Mouse (Mus musculus) limb, embryonic 14.5 days (tissue): Measurements from ENCODE around the gene Tmem121. TPM values are rescaled to one million over a fixed set of nuclear protein-coding genes. Genes with fewer than 3 reads are reported as not detected.

Source experiments
- ATAC-seq: fragments of 200-750 bp; cut with Nextera tagmentation; 2 replicates; pipeline ENCODE4 v1.8.0; 2017; ENCODE audit warnings: low read depth, moderate number of reproducible peaks, moderate TSS enrichment; ENCODE audit not compliant: low FRiP score
- DNase-seq: peaks from one replicate; pipeline ENCODE4 v3.0.0-alpha.2; 2015; ENCODE audit warnings: low spot score
- H3K27ac ChIP-seq: fragments of 300-500 bp; sonication (generic); replicated peaks from 2 replicates; pipeline ENCODE4 v1.5.1; 2014; ENCODE audit warnings: low read depth, mild to moderate bottlenecking, low read length, moderate library complexity, mixed read lengths
- H3K27me3 ChIP-seq: fragments of 300-500 bp; sonication (generic); 2 replicates; pipeline ENCODE4 v1.6.1; 2014; ENCODE audit warnings: low read length, mixed read lengths; ENCODE audit not compliant: control insufficient read depth, insufficient read depth
- H3K36me3 ChIP-seq: fragments of 300-500 bp; sonication (generic); 2 replicates; pipeline ENCODE4 v1.6.1; 2014; ENCODE audit warnings: mild to moderate bottlenecking, low read length, moderate library complexity, mixed read lengths; ENCODE audit not compliant: control insufficient read depth, insufficient read depth
- H3K4me1 ChIP-seq: fragments of 300-500 bp; sonication (generic); 2 replicates; pipeline ENCODE4 v1.6.1; 2014; ENCODE audit warnings: antibody characterized with exemption, low read length, mixed read lengths; ENCODE audit not compliant: control insufficient read depth, insufficient read depth
- H3K4me2 ChIP-seq: fragments of 300-500 bp; sonication (generic); replicated peaks from 2 replicates; pipeline ENCODE4 v1.6.1; 2014; ENCODE audit warnings: low read depth, mild to moderate bottlenecking, low read length, moderate library complexity; ENCODE audit not compliant: severe bottlenecking
- H3K4me3 ChIP-seq: fragments of 300-500 bp; sonication (generic); replicated peaks from 2 replicates; pipeline ENCODE4 v1.5.1; 2014; ENCODE audit warnings: low read length
- H3K9ac ChIP-seq: fragments of 300-500 bp; sonication (generic); 2 replicates; pipeline ENCODE4 v1.6.1; 2014; ENCODE audit warnings: mild to moderate bottlenecking, low read depth, low read length, moderate library complexity; ENCODE audit not compliant: severe bottlenecking
- H3K9me3 ChIP-seq: fragments of 300-500 bp; sonication (generic); 2 replicates; pipeline ENCODE4 v1.6.1; 2016; ENCODE audit warnings: low read length; ENCODE audit not compliant: control insufficient read depth
- POLR2A ChIP-seq: fragments of 200-500 bp; IDR thresholded peaks from 2 replicates; pipeline ENCODE4 v1.8.0; 2012; ENCODE audit warnings: inconsistent platforms, mild to moderate bottlenecking, moderate library complexity, borderline replicate concordance; ENCODE audit not compliant: insufficient read depth, insufficient read length; ENCODE audit errors: extremely low read depth
- WGBS: fragments of 180-500 bp; shearing (Covaris S2); extraction: QIAGEN DNeasy Blood & Tissue Kit; methylation state at CpG from one replicate; pipeline ENCODE4 v1.1.7; 2014; 5-methylcytosine and 5-hydroxymethylcytosine counted together
- polyA plus RNA-seq, 2 experiments: library from polyadenylated mRNA; depleted of rRNA in 1 of 2; stranded (reverse) in 1 of 2; unstranded in 1 of 2; fragments of >200 nt; fragmentation: Nextera tagmentation in 1 of 2; extraction: Ambion mirVana in 1 of 2; gene quantifications; 2 replicates each; pipeline versions ENCODE4 v1.2.1 to v1.2.3; 2012 to 2014

Gene Tmem121
- polyA plus RNA-seq, 2 experiments = 10.1 to 29.6 TPM

DNA sequence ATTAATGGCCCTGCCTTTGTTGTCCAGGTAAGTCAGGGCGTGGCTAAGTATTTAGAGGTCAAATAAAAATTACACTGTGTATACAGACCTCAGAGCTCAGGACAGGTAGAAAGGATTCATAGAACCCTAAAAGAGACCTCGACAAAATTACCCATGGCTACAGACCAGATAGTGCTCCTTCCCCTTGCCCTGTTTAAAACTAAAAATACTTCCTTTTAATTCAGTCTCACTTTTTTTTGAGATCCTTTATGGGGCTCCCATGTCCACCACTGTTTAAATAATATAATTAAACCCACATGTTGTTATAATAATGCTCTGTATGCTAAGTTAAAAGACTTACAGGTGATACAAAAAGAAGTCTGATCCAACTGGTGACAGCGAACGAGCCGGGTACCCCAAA, 26.0 kb downstream of the Tmem121 start:
- Histone ChIP-seq H3K4me1 (no peaks in the 10 kb centered on the region), H3K36me3 (no peaks in the 10 kb centered on the region), H3K4me2 (no peak overlapping the region), H3K27me3 (no peaks in the 10 kb centered on the region), H3K4me3 (no peak overlapping the region), H3K9me3 (no peaks in the 10 kb centered on the region), H3K9ac (no peak overlapping the region), H3K27ac (no peak overlapping the region)
- no peak for ATAC-seq
- TF ChIP-seq POLR2A = no peak
- 76% methylated on average over 5 of the region's 5 CpGs for WGBS
- DNase-seq = peak; percentile 1

DNA sequence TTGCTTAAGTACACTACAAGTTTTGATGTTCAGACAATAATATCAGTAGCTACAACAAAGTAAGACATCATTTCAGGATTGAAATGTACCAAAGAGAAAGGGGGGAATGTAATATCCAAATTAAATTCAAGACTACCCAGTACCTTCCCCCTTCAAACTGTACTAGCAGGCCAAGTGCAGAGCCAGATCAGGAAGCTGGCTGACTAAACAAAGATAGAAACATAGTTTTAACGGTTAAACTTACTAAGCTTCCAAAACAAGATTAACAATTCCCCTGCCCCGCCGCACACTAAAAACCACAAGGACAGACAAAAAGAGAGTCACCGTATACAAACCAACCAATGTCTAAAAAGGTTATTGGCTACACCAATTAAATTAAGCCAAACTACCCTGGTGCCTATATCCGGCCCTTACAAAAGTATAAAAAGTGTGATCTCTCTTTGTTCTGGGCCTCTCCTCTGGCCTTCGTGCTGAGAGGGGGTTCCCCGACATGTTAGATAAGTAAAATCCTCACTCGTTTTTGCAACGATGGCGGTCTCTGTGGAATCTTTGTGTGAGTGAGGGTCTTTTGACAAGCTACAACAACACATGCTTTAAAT, 26.7 kb downstream of the Tmem121 start:
- Histone ChIP-seq H3K4me1 (no peaks in the 10 kb centered on the region), H3K9me3 (no peaks in the 10 kb centered on the region), H3K27ac (no peak overlapping the region), H3K27me3 (no peaks in the 10 kb centered on the region), H3K4me2 (no peak overlapping the region), H3K9ac (no peak overlapping the region), H3K4me3 (no peak overlapping the region), H3K36me3 (no peaks in the 10 kb centered on the region)
- DNase-seq (no peak), ATAC-seq (no peak)
- no peak for TF ChIP-seq POLR2A
- WGBS = 93% methylated on average over 10 of the region's 10 CpGs

DNA sequence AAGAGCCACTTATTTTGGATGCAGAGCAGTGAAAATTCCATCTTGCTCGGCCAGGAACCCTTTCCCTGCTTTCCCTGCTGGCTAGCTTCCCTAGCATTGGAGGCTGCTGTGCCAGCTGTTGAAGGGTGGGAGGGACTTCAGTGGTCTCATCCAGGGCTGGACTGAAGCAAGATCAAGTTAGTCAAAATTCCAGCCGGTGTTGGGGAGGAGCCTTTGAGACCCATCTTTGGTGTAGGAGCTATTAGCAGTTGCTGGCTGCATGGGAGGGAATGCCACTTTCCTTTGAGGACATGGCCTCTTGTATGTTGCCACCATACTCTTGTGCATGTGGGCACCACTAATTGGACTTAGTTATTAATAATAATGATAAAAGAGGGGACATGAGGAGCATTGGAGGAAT, 27.5 kb downstream of the Tmem121 start:
- H3K27ac ChIP-seq = no peak overlapping the region
- H3K9me3 ChIP-seq = no peaks in the 10 kb centered on the region
- TF ChIP-seq POLR2A = no peak
- H3K27me3 ChIP-seq = no peaks in the 10 kb centered on the region
- no peak overlapping the region for H3K4me3 ChIP-seq
- no peak for DNase-seq
- H3K4me2 ChIP-seq = no peak overlapping the region
- WGBS = 60% methylated on average over 2 of the region's 2 CpGs
- no peak for ATAC-seq
- H3K4me1 ChIP-seq = no peaks in the 10 kb centered on the region
- no peaks in the 10 kb centered on the region for H3K36me3 ChIP-seq
- H3K9ac ChIP-seq = no peak overlapping the region

DNA sequence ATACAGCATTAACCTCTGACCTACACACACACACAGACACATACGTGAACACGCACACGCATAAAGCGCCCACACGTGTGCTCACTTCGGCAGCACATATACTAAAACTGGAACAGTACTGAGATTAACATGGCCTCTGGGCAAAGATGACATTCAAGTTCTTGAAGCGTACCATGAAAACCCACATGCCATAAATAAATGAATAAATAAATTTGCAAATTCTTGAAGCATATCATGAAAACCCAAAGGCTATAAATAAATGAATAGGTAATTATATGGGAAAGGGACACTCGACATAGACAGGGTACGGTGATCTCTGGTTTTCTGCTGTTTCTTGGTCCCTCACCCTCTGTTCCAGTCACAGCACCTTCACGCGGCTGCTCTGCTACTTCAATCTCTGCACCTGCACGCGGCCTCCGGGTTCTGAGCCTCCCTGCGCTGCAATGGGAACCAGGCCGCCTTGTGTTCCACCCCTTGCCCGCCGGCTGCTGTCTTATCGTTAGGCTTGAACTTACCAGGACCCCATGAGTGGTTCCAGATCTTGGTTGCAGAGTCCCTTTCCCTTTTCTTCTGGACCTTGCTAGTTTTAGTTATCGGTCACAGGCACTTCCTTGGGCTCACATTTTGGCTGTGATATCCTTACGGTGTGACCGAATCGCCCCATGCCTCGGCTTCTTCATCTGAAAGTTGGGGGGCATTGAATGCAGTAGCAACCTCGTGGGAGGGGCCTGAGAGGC, 28.5 kb downstream of the Tmem121 start:
- WGBS = 83% methylated on average over 25 of the region's 25 CpGs
- no peaks in the 10 kb centered on the region for H3K36me3 ChIP-seq
- H3K27me3 ChIP-seq = no peaks in the 10 kb centered on the region
- H3K4me3 ChIP-seq = no peak overlapping the region
- no peak overlapping the region for H3K4me2 ChIP-seq
- H3K9ac ChIP-seq = no peak overlapping the region
- DNase-seq (no peak), ATAC-seq (no peak)
- no peak overlapping the region for H3K27ac ChIP-seq
- no peaks in the 10 kb centered on the region for H3K9me3 ChIP-seq
- H3K4me1 ChIP-seq = no peaks in the 10 kb centered on the region
- no peak for TF ChIP-seq POLR2A

DNA sequence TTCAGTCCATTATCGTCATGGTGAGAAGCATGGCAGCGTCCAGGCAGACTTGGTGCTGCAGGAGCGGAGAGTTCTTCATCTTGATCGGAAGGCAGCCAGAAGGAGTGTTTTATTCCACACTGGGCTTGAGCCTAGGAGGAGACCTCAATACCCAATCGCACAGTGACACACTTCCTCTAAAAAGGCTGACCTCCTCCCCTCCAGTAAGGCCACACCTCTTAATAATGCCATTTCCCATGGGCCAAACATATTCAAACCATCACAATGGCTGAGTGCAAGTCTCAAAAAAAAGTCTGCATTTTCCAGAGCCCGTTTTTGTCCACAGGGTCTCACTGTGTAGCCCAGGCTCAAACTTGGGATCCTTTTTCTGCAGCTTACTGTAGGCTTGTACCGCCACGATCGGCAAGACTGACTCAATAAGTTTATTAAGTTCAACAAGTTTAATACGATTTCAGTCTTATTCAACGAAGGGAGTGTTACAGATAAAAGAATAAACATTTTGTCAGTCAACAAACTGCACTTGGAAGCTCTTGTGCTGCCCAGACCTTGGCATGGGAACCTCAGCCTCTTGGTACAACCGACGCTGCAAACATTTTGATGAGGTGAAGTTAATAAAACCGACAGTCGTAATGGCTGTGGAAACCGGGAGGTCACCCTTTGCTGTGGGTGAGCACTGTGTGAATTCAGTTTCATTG, 29.4 kb downstream of the Tmem121 start:
- H3K4me2 ChIP-seq = no peak overlapping the region
- no peak overlapping the region for H3K27ac ChIP-seq
- H3K9me3 ChIP-seq = no peaks in the 10 kb centered on the region
- no peaks in the 10 kb centered on the region for H3K36me3 ChIP-seq
- H3K4me3 ChIP-seq = no peak overlapping the region
- H3K4me1 ChIP-seq = no peaks in the 10 kb centered on the region
- no peaks in the 10 kb centered on the region for H3K27me3 ChIP-seq
- WGBS = 82% methylated on average over 16 of the region's 16 CpGs
- no peak for TF ChIP-seq POLR2A
- no peak for DNase-seq
- no peak for ATAC-seq
- H3K9ac ChIP-seq = no peak overlapping the region
